Mouse (Mus musculus): Measurements from ENCODE around the gene Mroh2a. TPM values are rescaled to one million over a fixed set of nuclear protein-coding genes. Genes with fewer than 3 reads are reported as not detected.
A peak's percentile ranks its signal among the peaks of the same experiment; 100 is the strongest.

Mroh2a gene
- polyA plus RNA-seq, 2 experiments = under 0.01 to 0.38 TPM

- Histone ChIP-seq H3K4me3 (ENCODE audit: insufficient read depth in 1 of 2, low read depth in 2 of 2, low read length in 2 of 2) (no peak overlapping the region), H3K27ac (no peak overlapping the region), H3K9ac (replicated peaks) (no peak overlapping the region), H3K27me3 (ENCODE audit: control insufficient read depth, insufficient read depth, low read length) (no peaks in the 10 kb centered on the region), H3K9me3 (ENCODE audit: control insufficient read depth, low read length) (no peaks in the 10 kb centered on the region), H3K36me3 (replicated peaks; ENCODE audit: control insufficient read depth, insufficient read depth, low read depth) (no peaks in the 10 kb centered on the region), H3K4me1 (replicated peaks; ENCODE audit: control insufficient read depth in 2 of 2, insufficient read depth in 2 of 2, low read length in 1 of 2) (no peaks in the 10 kb centered on the region), H3K4me2 (ENCODE audit: low read depth) (no peak overlapping the region)
- DNase-seq (ENCODE audit: low read depth in 3 of 3, low spot score in 3 of 3) (no peak), ATAC-seq (ENCODE audit: insufficient read depth) (no peak)
- WGBS (ENCODE audit: insufficient replicate concordance) = 66% methylated on average over 15 of the region's 15 CpGs
- no peak for TF ChIP-seq CTCF (IDR thresholded peaks at IDR 0.05; ENCODE audit: low read depth)
- TF ChIP-seq EP300 (IDR thresholded peaks at IDR 0.05; ENCODE audit: low read depth) = no peak
These were observed 59.5 kb downstream of the Mroh2a start for GRCm38 (mm10) chr1:88286136-88286845.

GRCm38 (mm10) chr1:88286887-88287696 is 60.3 kb downstream of the Mroh2a start:
- TF ChIP-seq EP300 (IDR thresholded peaks at IDR 0.05; ENCODE audit: low read depth) (no peak), CTCF (IDR thresholded peaks at IDR 0.05; ENCODE audit: low read depth) (no peak)
- 59% methylated on average over 13 of the region's 13 CpGs for WGBS (ENCODE audit: insufficient replicate concordance)
- no peak for DNase-seq (ENCODE audit: low read depth in 3 of 3, low spot score in 3 of 3)
- no peak overlapping the region for H3K4me3 ChIP-seq (ENCODE audit: insufficient read depth in 1 of 2, low read depth in 2 of 2, low read length in 2 of 2)
- no peak overlapping the region for H3K9ac ChIP-seq (replicated peaks)
- no peak overlapping the region for H3K4me2 ChIP-seq (ENCODE audit: low read depth)
- no peak for ATAC-seq (ENCODE audit: insufficient read depth)
- H3K4me1 ChIP-seq (replicated peaks; ENCODE audit: control insufficient read depth in 2 of 2, insufficient read depth in 2 of 2, low read length in 1 of 2) = no peaks in the 10 kb centered on the region
- no peak overlapping the region for H3K27ac ChIP-seq
- H3K36me3 ChIP-seq (replicated peaks; ENCODE audit: control insufficient read depth, insufficient read depth, low read depth) = no peaks in the 10 kb centered on the region
- H3K27me3 ChIP-seq (ENCODE audit: control insufficient read depth, insufficient read depth, low read length) = no peaks in the 10 kb centered on the region
- H3K9me3 ChIP-seq (ENCODE audit: control insufficient read depth, low read length) = no peaks in the 10 kb centered on the region

GRCm38 (mm10) chr1:88287697-88287980 is 60.9 kb downstream of the Mroh2a start:
- Histone ChIP-seq H3K4me1 (replicated peaks; ENCODE audit: control insufficient read depth in 2 of 2, insufficient read depth in 2 of 2, low read length in 1 of 2) (no peaks in the 10 kb centered on the region), H3K36me3 (replicated peaks; ENCODE audit: control insufficient read depth, insufficient read depth, low read depth) (no peaks in the 10 kb centered on the region), H3K27ac (no peak overlapping the region), H3K4me3 (ENCODE audit: insufficient read depth in 1 of 2, low read depth in 2 of 2, low read length in 2 of 2) (no peak overlapping the region), H3K4me2 (ENCODE audit: low read depth) (no peak overlapping the region), H3K27me3 (ENCODE audit: control insufficient read depth, insufficient read depth, low read length) (no peaks in the 10 kb centered on the region), H3K9me3 (ENCODE audit: control insufficient read depth, low read length) (no peaks in the 10 kb centered on the region), H3K9ac (replicated peaks) (no peak overlapping the region)
- DNase-seq (ENCODE audit: low read depth in 3 of 3, low spot score in 3 of 3) (peak; percentile 42 to 62 (median 43)), ATAC-seq (ENCODE audit: insufficient read depth) (no peak)
- 20% methylated on average over 5 of the region's 5 CpGs for WGBS (ENCODE audit: insufficient replicate concordance)
- TF ChIP-seq EP300 (IDR thresholded peaks at IDR 0.05; ENCODE audit: low read depth) (no peak), CTCF (IDR thresholded peaks at IDR 0.05; ENCODE audit: low read depth) (peak; percentile 93)

GRCm38 (mm10) chr1:88288056-88288788 is 61.4 kb downstream of the Mroh2a start:
- DNase-seq (ENCODE audit: low read depth in 3 of 3, low spot score in 3 of 3) (no peak), ATAC-seq (ENCODE audit: insufficient read depth) (peak; percentile 14; the same call in 1 of the 2 replicates)
- H3K9ac ChIP-seq (replicated peaks) = no peak overlapping the region
- no peak overlapping the region for H3K27ac ChIP-seq
- H3K27me3 ChIP-seq (ENCODE audit: control insufficient read depth, insufficient read depth, low read length) = no peaks in the 10 kb centered on the region
- 21% methylated on average over 3 of the region's 3 CpGs for WGBS (ENCODE audit: insufficient replicate concordance)
- TF ChIP-seq CTCF (IDR thresholded peaks at IDR 0.05; ENCODE audit: low read depth) (no peak), EP300 (IDR thresholded peaks at IDR 0.05; ENCODE audit: low read depth) (no peak)
- no peak overlapping the region for H3K4me3 ChIP-seq (ENCODE audit: insufficient read depth in 1 of 2, low read depth in 2 of 2, low read length in 2 of 2)
- H3K4me2 ChIP-seq (ENCODE audit: low read depth) = no peak overlapping the region
- no peaks in the 10 kb centered on the region for H3K4me1 ChIP-seq (replicated peaks; ENCODE audit: control insufficient read depth in 2 of 2, insufficient read depth in 2 of 2, low read length in 1 of 2)
- H3K36me3 ChIP-seq (replicated peaks; ENCODE audit: control insufficient read depth, insufficient read depth, low read depth) = no peaks in the 10 kb centered on the region
- no peaks in the 10 kb centered on the region for H3K9me3 ChIP-seq (ENCODE audit: control insufficient read depth, low read length)

GRCm38 (mm10) chr1:88288789-88289127 is 62.0 kb downstream of the Mroh2a start:
- Histone ChIP-seq H3K4me3 (ENCODE audit: insufficient read depth in 1 of 2, low read depth in 2 of 2, low read length in 2 of 2) (no peak overlapping the region), H3K9me3 (ENCODE audit: control insufficient read depth, low read length) (no peaks in the 10 kb centered on the region), H3K27ac (no peak overlapping the region), H3K4me1 (replicated peaks; ENCODE audit: control insufficient read depth in 2 of 2, insufficient read depth in 2 of 2, low read length in 1 of 2) (no peaks in the 10 kb centered on the region), H3K36me3 (replicated peaks; ENCODE audit: control insufficient read depth, insufficient read depth, low read depth) (no peaks in the 10 kb centered on the region), H3K4me2 (ENCODE audit: low read depth) (no peak overlapping the region), H3K27me3 (ENCODE audit: control insufficient read depth, insufficient read depth, low read length) (no peaks in the 10 kb centered on the region), H3K9ac (replicated peaks) (no peak overlapping the region)
- DNase-seq (ENCODE audit: low read depth in 3 of 3, low spot score in 3 of 3) (no peak), ATAC-seq (ENCODE audit: insufficient read depth) (no peak)
- peak; percentile 2; the same call in 1 of the 2 replicates for TF ChIP-seq CTCF (IDR thresholded peaks at IDR 0.05; ENCODE audit: low read depth)
- no peak for TF ChIP-seq EP300 (IDR thresholded peaks at IDR 0.05; ENCODE audit: low read depth)
- WGBS (ENCODE audit: insufficient replicate concordance) = 49% methylated on average over 3 of the region's 3 CpGs
